Mouse (Mus musculus): Measurements from ENCODE around the gene Sept6. TPM values are rescaled to one million over a fixed set of nuclear protein-coding genes. Genes with fewer than 3 reads are reported as not detected.

Sept6 gene
- polyA plus RNA-seq, 1 experiment from 2014 or later: 65.5 TPM

GRCm38 (mm10) chrX:36941106-36941505 is 50.5 kb downstream of the Sept6 start:
- Histone ChIP-seq H3K4me2 (replicated peaks) (no peak overlapping the region), H3K4me3 (no peak overlapping the region), H3K9me3 (no peaks in the 10 kb centered on the region), H3K9ac (no peak overlapping the region), H3K27ac (no peak overlapping the region), H3K4me1 (no peaks in the 10 kb centered on the region), H3K27me3 (replicated peaks) (no peaks in the 10 kb centered on the region), H3K36me3 (peaks cover 8% of the 10 kb centered on the region; the same call in 1 of the 2 replicates)
- WGBS: 84% methylated on average over 3 of the region's 3 CpGs
- ATAC-seq (ENCODE audit: low FRiP score, low read depth): no peak

GRCm38 (mm10) chrX:36939806-36940413 is 51.7 kb downstream of the Sept6 start:
- no peak for ATAC-seq (ENCODE audit: low FRiP score, low read depth)
- H3K27me3 ChIP-seq (replicated peaks): no peaks in the 10 kb centered on the region
- no peak overlapping the region for H3K4me2 ChIP-seq (replicated peaks)
- peaks cover 8% of the 10 kb centered on the region; the same call in 1 of the 2 replicates for H3K36me3 ChIP-seq
- no peak overlapping the region for H3K9ac ChIP-seq
- H3K4me1 ChIP-seq: no peaks in the 10 kb centered on the region
- no peak overlapping the region for H3K4me3 ChIP-seq
- H3K9me3 ChIP-seq: no peaks in the 10 kb centered on the region
- WGBS: 80% methylated on average over 4 of the region's 4 CpGs
- no peak overlapping the region for H3K27ac ChIP-seq

GRCm38 (mm10) chrX:36935326-36935966 is 56.1 kb downstream of the Sept6 start:
- ATAC-seq (ENCODE audit: low FRiP score, low read depth): no peak
- H3K9me3 ChIP-seq: no peaks in the 10 kb centered on the region
- no peak overlapping the region for H3K4me3 ChIP-seq
- WGBS: 73% methylated on average over 7 of the region's 7 CpGs
- no peak overlapping the region for H3K9ac ChIP-seq
- H3K4me1 ChIP-seq: no peaks in the 10 kb centered on the region
- H3K27me3 ChIP-seq (replicated peaks): no peaks in the 10 kb centered on the region
- H3K4me2 ChIP-seq (replicated peaks): no peak overlapping the region
- H3K36me3 ChIP-seq: no peaks in the 10 kb centered on the region
- no peak overlapping the region for H3K27ac ChIP-seq

- no peak for ATAC-seq (ENCODE audit: low FRiP score, low read depth)
- WGBS: 36% methylated on average over 1 of the region's 1 CpGs
- H3K4me3 ChIP-seq: no peak overlapping the region
- H3K36me3 ChIP-seq: no peaks in the 10 kb centered on the region
- H3K9ac ChIP-seq: no peak overlapping the region
- no peak overlapping the region for H3K27ac ChIP-seq
- no peaks in the 10 kb centered on the region for H3K9me3 ChIP-seq
- H3K27me3 ChIP-seq (replicated peaks): no peaks in the 10 kb centered on the region
- H3K4me1 ChIP-seq: no peaks in the 10 kb centered on the region
- no peak overlapping the region for H3K4me2 ChIP-seq (replicated peaks)
Measured at GRCm38 (mm10) chrX:36930574-36930973, 61.0 kb downstream of the Sept6 start.

GRCm38 (mm10) chrX:36929694-36930093 is 61.9 kb downstream of the Sept6 start:
- Histone ChIP-seq H3K4me3 (no peak overlapping the region), H3K36me3 (no peaks in the 10 kb centered on the region), H3K27me3 (replicated peaks) (no peaks in the 10 kb centered on the region), H3K9ac (no peak overlapping the region), H3K9me3 (no peaks in the 10 kb centered on the region), H3K27ac (no peak overlapping the region), H3K4me2 (replicated peaks) (no peak overlapping the region), H3K4me1 (no peaks in the 10 kb centered on the region)
- ATAC-seq (ENCODE audit: low FRiP score, low read depth): no peak
- WGBS: 63% methylated on average over 4 of the region's 4 CpGs

- H3K4me3 ChIP-seq: no peak overlapping the region
- H3K9me3 ChIP-seq: no peaks in the 10 kb centered on the region
- no peaks in the 10 kb centered on the region for H3K27me3 ChIP-seq (replicated peaks)
- no peak overlapping the region for H3K4me2 ChIP-seq (replicated peaks)
- no peaks in the 10 kb centered on the region for H3K4me1 ChIP-seq
- H3K27ac ChIP-seq: no peak overlapping the region
- 84% methylated on average over 4 of the region's 4 CpGs for WGBS
- H3K9ac ChIP-seq: no peak overlapping the region
- no peak for ATAC-seq (ENCODE audit: low FRiP score, low read depth)
- no peaks in the 10 kb centered on the region for H3K36me3 ChIP-seq
Measured at GRCm38 (mm10) chrX:36928791-36929190, 62.8 kb downstream of the Sept6 start.

- Histone ChIP-seq H3K27ac (no peak overlapping the region), H3K4me1 (no peaks in the 10 kb centered on the region), H3K36me3 (0 out of 2 replicates have a peak, but pooled peaks cover 6% of the 10 kb centered on the region), H3K9ac (no peak overlapping the region), H3K9me3 (no peaks in the 10 kb centered on the region), H3K4me2 (replicated peaks) (no peak overlapping the region), H3K27me3 (replicated peaks) (no peaks in the 10 kb centered on the region), H3K4me3 (no peak overlapping the region)
- ATAC-seq (ENCODE audit: low FRiP score, low read depth): no peak
- WGBS: 87% methylated on average over 4 of the region's 4 CpGs
Measured at GRCm38 (mm10) chrX:36921346-36921745, 70.2 kb downstream of the Sept6 start.

- no peak overlapping the region for H3K27ac ChIP-seq
- no peaks in the 10 kb centered on the region for H3K9me3 ChIP-seq
- no peaks in the 10 kb centered on the region for H3K27me3 ChIP-seq (replicated peaks)
- no peak overlapping the region for H3K4me3 ChIP-seq
- no peaks in the 10 kb centered on the region for H3K4me1 ChIP-seq
- no peak overlapping the region for H3K4me2 ChIP-seq (replicated peaks)
- no peak for ATAC-seq (ENCODE audit: low FRiP score, low read depth)
- 87% methylated on average over 1 of the region's 1 CpGs for WGBS
- 0 out of 2 replicates have a peak, but pooled peaks cover 6% of the 10 kb centered on the region for H3K36me3 ChIP-seq
- H3K9ac ChIP-seq: no peak overlapping the region
Measured at GRCm38 (mm10) chrX:36917749-36918148, 73.8 kb downstream of the Sept6 start.

GRCm38 (mm10) chrX:36911343-36911742 is 80.3 kb downstream of the Sept6 start:
- no peak overlapping the region for H3K27ac ChIP-seq
- 44% methylated on average over 12 of the region's 12 CpGs for WGBS
- ATAC-seq (ENCODE audit: low FRiP score, low read depth): no peak
- H3K4me2 ChIP-seq (replicated peaks): no peak overlapping the region
- H3K36me3 ChIP-seq: no peaks in the 10 kb centered on the region
- no peaks in the 10 kb centered on the region for H3K9me3 ChIP-seq
- no peak overlapping the region for H3K4me3 ChIP-seq
- H3K27me3 ChIP-seq (replicated peaks): no peaks in the 10 kb centered on the region
- no peaks in the 10 kb centered on the region for H3K4me1 ChIP-seq
- H3K9ac ChIP-seq: no peak overlapping the region

GRCm38 (mm10) chrX:36906539-36906938 is 85.1 kb downstream of the Sept6 start:
- Histone ChIP-seq H3K4me3 (no peak overlapping the region), H3K4me2 (replicated peaks) (no peak overlapping the region), H3K9me3 (0 out of 2 replicates have a peak, but pooled peaks cover 2% of the 10 kb centered on the region), H3K27me3 (replicated peaks) (no peaks in the 10 kb centered on the region), H3K4me1 (no peaks in the 10 kb centered on the region), H3K36me3 (no peaks in the 10 kb centered on the region), H3K9ac (no peak overlapping the region), H3K27ac (no peak overlapping the region)
- no peak for ATAC-seq (ENCODE audit: low FRiP score, low read depth)
- WGBS: 42% methylated on average over 5 of the region's 5 CpGs

GRCm38 (mm10) chrX:36903115-36903768 is 88.4 kb downstream of the Sept6 start:
- H3K27me3 ChIP-seq (replicated peaks): no peaks in the 10 kb centered on the region
- H3K4me1 ChIP-seq: no peaks in the 10 kb centered on the region
- WGBS: 14% methylated on average over 32 of the region's 32 CpGs
- peak overlapping the region; percentile 75 for H3K9ac ChIP-seq
- peak overlapping the region; percentile 32; the same call in 1 of the 2 replicates for H3K27ac ChIP-seq
- peak overlapping the region; percentile 61 for H3K4me2 ChIP-seq (replicated peaks)
- no peaks in the 10 kb centered on the region for H3K36me3 ChIP-seq
- 0 out of 2 replicates have a peak, but pooled peaks cover 2% of the 10 kb centered on the region for H3K9me3 ChIP-seq
- H3K4me3 ChIP-seq: peak overlapping the region; percentile 59
- ATAC-seq (ENCODE audit: low FRiP score, low read depth): peak; percentile 88

GRCm38 (mm10) chrX:36902321-36903114 is 89.1 kb downstream of the Sept6 start, which contains the start of gene Nkrf:
TSS of gene Nkrf (minus strand) at chrX:36902899.
- peak; percentile 81 for ATAC-seq (ENCODE audit: low FRiP score, low read depth)
- Histone ChIP-seq H3K4me2 (replicated peaks) (peak within 1 kb of the TSS; percentile 61), H3K36me3 (no peaks in the 10 kb centered on the region), H3K9ac (peak within 1 kb of the TSS; percentile 75), H3K27ac (peak within 1 kb of the TSS; percentile 32; the same call in 1 of the 2 replicates), H3K4me3 (peak within 1 kb of the TSS; percentile 59), H3K9me3 (0 out of 2 replicates have a peak, but pooled peaks cover 2% of the 10 kb centered on the region), H3K27me3 (replicated peaks) (no peaks in the 10 kb centered on the region), H3K4me1 (no peaks in the 10 kb centered on the region)
- 21% methylated on average over 46 of the region's 47 CpGs for WGBS
